Mouse (Mus musculus) liver, postnatal 0 days (tissue): ENCODE data around the gene Cbfa2t3.

Experiments used
- CTCF ChIP-seq: sonication (generic); IDR thresholded peaks from 2 replicates; pipeline ENCODE4 v1.5.1; 2016; ENCODE audit warnings: antibody characterized with exemption, low read depth
- EP300 ChIP-seq: IDR thresholded peaks from 2 replicates; pipeline ENCODE4 v1.6.1; 2016; ENCODE audit warnings: antibody characterized with exemption, low read depth, mild to moderate bottlenecking

DNA sequence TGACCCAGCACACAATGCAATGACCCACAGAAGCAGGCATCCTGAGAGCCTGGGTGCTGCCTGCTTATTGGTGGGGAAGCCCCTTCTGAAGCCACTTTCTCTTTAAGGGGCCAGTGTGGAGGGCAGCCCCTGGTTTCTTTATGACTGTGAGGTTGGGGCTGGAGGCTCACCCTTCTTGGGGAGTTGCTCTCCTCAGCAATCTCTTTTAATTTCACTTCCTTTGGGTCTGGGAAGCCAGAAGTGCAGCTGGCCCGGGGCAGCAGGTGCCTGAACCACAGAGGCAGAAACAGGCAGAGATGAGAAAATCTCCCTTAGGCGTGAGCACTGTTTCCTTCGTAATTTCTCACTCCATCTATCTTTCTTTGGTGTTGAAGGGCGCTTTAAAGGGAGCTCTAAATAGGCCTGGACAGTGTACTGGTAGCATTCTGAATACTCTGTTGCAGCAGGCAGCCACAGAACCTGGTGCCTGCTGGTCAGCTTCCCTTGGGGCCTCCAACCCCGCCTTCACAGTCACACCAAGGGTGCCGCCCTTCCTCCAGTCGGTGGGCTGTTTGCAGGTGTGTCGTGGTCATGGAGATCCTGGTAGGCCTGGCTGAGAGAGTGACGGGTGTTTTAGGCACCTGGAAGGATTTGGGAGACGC lies 3.5 kb upstream of the Cbfa2t3 start:
- TF ChIP-seq CTCF (no peak), EP300 (no peak)
